Mouse (Mus musculus): ENCODE measurements around the gene Ldb2.

The Ldb2 gene

GRCm38 (mm10) chr5:44548468-44548867 is 251.0 kb downstream of the Ldb2 start:
- no peak for DNase-seq (ENCODE audit: low read depth, low spot score)

GRCm38 (mm10) chr5:44543472-44544132 is 255.9 kb downstream of the Ldb2 start:
- no peak for DNase-seq (ENCODE audit: low read depth, low spot score)

GRCm38 (mm10) chr5:44541748-44542147 is 257.7 kb downstream of the Ldb2 start:
- DNase-seq (ENCODE audit: low read depth, low spot score): no peak

GRCm38 (mm10) chr5:44538687-44539086 is 260.8 kb downstream of the Ldb2 start:
- no peak for DNase-seq (ENCODE audit: low read depth, low spot score)

GRCm38 (mm10) chr5:44538000-44538395 is 261.5 kb downstream of the Ldb2 start:
- peak; percentile 95 for DNase-seq (ENCODE audit: low read depth, low spot score)

GRCm38 (mm10) chr5:44537316-44537999 is 262.0 kb downstream of the Ldb2 start:
- no peak for DNase-seq (ENCODE audit: low read depth, low spot score)

- DNase-seq (ENCODE audit: low read depth, low spot score): no peak
Observed at GRCm38 (mm10) chr5:44529466-44529865, 270.0 kb downstream of the Ldb2 start.

GRCm38 (mm10) chr5:44529001-44529400 is 270.5 kb downstream of the Ldb2 start:
- no peak for DNase-seq (ENCODE audit: low read depth, low spot score)

GRCm38 (mm10) chr5:44505221-44505620 is 294.3 kb downstream of the Ldb2 start:
- DNase-seq (ENCODE audit: low read depth, low spot score): no peak

GRCm38 (mm10) chr5:44504786-44505185 is 294.7 kb downstream of the Ldb2 start:
- no peak for DNase-seq (ENCODE audit: low read depth, low spot score)

GRCm38 (mm10) chr5:44498229-44498628 is 301.3 kb downstream of the Ldb2 start:
- DNase-seq (ENCODE audit: low read depth, low spot score): peak; percentile 71

GRCm38 (mm10) chr5:44496854-44497253 is 302.6 kb downstream of the Ldb2 start:
- DNase-seq (ENCODE audit: low read depth, low spot score): no peak

- DNase-seq (ENCODE audit: low read depth, low spot score): no peak
Observed at GRCm38 (mm10) chr5:44495092-44495491, 304.4 kb downstream of the Ldb2 start.

- no peak for DNase-seq (ENCODE audit: low read depth, low spot score)
Observed at GRCm38 (mm10) chr5:44494133-44494532, 305.3 kb downstream of the Ldb2 start.

GRCm38 (mm10) chr5:44491526-44491925 is 308.0 kb downstream of the Ldb2 start:
- no peak for DNase-seq (ENCODE audit: low read depth, low spot score)

GRCm38 (mm10) chr5:44490462-44490861 is 309.0 kb downstream of the Ldb2 start:
- DNase-seq (ENCODE audit: low read depth, low spot score): no peak

- peak; percentile 66 for DNase-seq (ENCODE audit: low read depth, low spot score)
Observed at GRCm38 (mm10) chr5:44483426-44484106, 315.9 kb downstream of the Ldb2 start.

- DNase-seq (ENCODE audit: low read depth, low spot score): no peak
Observed at GRCm38 (mm10) chr5:44481406-44481805, 318.1 kb downstream of the Ldb2 start.

- no peak for DNase-seq (ENCODE audit: low read depth, low spot score)
Observed at GRCm38 (mm10) chr5:44476356-44476755, 323.1 kb downstream of the Ldb2 start.

GRCm38 (mm10) chr5:44475543-44475942 is 323.9 kb downstream of the Ldb2 start:
- no peak for DNase-seq (ENCODE audit: low read depth, low spot score)

GRCm38 (mm10) chr5:44473857-44474762 is 325.4 kb downstream of the Ldb2 start:
- no peak for DNase-seq (ENCODE audit: low read depth, low spot score)

- DNase-seq (ENCODE audit: low read depth, low spot score): peak; percentile 31
Observed at GRCm38 (mm10) chr5:44465238-44465637, 334.2 kb downstream of the Ldb2 start.

Data from telencephalon, adult 2 months (tissue).